Mouse (Mus musculus) right cerebral cortex, adult 2 months (tissue): ENCODE results near the gene Anks6.

Experiments used
- DNase-seq, 2 experiments: peaks; one replicate each; pipeline ENCODE4 v3.0.0; 2021 to 2022; ENCODE audit warnings: low spot score in 2 of 2

The Anks6 gene

DNA sequence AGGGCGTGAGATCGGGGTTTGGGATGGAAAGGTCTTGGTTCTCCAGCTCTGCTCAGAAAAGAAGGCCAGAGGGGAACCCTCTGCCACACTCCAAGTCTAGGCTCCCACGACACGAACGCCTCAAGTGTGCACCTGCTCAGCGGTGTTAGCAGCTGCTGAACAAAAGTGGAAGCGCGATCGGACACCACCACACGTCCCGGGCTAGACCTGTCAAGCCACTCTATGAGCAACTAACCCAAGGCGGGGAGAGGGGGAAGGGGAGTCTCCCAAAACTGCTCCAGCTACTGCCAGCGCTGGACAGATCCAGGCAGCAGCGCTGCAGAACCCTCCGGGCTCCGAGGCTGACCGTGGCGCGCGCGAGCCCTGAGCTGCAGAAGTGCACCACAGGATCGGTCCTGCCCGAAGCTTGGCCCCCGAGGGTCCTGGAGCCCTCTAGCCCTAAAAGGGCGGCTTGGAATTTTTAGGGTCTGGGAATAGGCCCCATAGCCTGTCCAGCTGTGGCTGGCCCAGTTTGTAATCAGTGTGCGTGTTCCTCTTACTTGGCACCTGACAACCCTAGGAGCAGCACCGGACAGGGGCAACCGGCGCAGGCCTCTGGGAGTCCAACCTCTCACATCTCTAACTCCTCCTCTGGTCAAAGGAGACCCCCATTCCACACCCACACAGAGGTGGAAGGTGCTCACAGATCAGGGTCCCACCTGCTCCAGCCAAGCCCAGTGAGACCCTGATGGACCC, 66.8 kb downstream of the Anks6 start:
- peak; percentile 57 to 59 for DNase-seq

GRCm38 (mm10) chr4:46989842-46990241, 67.4 kb downstream of the Anks6 start:
- DNase-seq: peak; percentile 82 to 83

GRCm38 (mm10) chr4:46988824-46989223, 68.4 kb downstream of the Anks6 start:
- DNase-seq: no peak

GRCm38 (mm10) chr4:46988257-46988656, 69.0 kb downstream of the Anks6 start:
- no peak for DNase-seq

GRCm38 (mm10) chr4:46987809-46988208, 69.4 kb downstream of the Anks6 start:
- DNase-seq: no peak

DNA sequence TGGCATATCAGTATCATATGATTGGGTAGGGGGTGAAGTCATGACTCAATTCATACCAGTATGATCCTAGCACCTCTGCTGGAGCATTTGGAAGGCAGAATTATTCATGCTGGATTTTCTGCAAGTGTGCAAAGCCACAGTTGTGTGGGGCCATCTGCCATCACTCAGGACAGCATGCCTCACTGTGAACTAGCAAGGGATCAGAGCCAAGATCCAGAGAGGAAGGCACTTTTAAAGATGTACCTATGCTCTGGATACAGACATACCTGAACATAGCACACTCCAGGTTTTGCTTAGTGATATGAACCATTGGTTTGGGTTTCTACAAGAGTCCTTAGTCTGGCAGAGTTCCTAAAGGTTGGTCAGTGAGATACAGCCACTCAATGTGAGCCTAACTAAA, 71.2 kb downstream of the Anks6 start:
- DNase-seq: no peak

GRCm38 (mm10) chr4:46982912-46983311, 74.3 kb downstream of the Anks6 start:
- DNase-seq: peak in 1 of 2 experiments; percentile 41

DNA sequence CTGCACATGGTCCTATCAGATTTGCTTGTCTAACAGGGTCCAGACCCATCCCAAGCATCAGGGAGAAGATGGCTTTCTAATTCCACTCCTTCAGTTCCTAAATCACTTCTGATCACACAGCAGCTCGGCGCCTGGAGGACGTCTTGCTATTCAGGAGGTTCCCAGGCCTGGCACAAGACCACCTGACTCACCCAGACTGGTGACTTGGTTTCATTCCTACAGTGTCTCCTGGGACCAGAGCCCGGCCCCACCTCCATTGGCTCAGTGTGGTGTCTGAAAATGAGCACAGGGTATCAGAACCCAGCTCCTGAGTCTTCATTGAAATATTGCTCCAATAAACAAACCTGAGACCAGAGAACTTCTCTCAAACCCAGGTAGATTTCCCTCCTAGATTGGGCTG, 75.1 kb downstream of the Anks6 start:
- DNase-seq: no peak

GRCm38 (mm10) chr4:46978371-46978770, 78.9 kb downstream of the Anks6 start:
- no peak for DNase-seq

GRCm38 (mm10) chr4:46977161-46977560, 80.1 kb downstream of the Anks6 start:
- DNase-seq: no peak

DNA sequence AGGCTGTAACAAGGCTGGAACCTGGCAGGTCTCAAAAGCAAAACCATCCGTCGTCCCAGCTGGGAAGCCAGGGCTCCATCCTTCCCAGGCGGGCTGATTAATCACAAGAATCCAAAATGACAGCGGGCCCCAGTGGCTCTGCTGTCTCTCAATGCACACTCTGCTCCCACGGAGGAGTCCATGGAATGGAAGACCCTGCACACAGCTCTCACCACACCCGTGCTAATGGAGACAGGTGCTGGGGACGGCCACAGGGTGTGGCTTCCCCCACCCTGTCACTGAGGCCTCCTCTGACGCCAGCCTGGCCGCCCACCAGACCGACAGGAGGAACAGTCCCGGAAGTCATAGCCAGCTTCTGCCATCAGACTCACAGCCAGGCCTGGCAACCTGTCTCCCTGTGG, 80.6 kb downstream of the Anks6 start:
- no peak for DNase-seq

DNA sequence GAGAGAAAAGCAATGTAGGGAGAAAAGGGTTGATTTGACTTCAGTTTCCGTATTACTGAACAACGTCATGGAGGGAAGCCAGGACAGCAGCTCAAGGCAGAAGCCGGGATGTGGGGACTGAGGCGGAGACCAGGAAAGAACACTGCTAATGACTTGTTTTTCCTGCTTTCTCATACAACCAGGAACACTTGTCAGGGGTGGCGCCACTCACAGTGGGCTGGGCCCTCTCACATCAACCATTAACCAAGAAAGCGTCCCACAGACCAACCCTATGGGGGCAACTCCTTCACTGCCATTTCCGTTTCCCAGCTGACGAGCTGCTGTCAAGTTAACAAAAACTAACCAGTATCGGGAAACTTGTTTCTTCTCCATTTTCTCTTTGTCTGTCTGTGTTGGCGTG, 83.9 kb downstream of the Anks6 start:
- DNase-seq: no peak

- no peak for DNase-seq
These were observed 89.2 kb downstream of the Anks6 start for GRCm38 (mm10) chr4:46967981-46968380.

DNA sequence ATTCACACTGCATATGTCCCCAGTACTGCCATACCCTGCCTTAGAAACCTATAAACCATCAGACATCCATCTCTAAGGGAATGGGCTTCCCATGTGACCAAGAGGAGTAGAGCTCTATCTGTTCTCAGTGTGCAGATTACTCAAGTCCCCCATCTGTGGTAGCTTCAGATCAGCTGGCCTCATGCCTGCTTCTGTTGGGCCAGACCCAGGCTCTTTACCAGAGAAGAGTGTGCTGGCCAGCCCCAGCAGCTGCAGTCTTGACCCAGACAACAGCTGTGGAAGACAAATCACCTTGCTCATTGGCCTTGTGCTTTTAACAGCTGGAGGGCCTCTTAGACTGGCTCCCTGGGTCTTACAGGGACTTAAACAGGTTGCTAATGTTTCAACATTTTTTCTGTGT, 90.7 kb downstream of the Anks6 start:
- DNase-seq: no peak
